8 mouse cellular contexts compared by ENCODE assay signal in the genomic region with DNA sequence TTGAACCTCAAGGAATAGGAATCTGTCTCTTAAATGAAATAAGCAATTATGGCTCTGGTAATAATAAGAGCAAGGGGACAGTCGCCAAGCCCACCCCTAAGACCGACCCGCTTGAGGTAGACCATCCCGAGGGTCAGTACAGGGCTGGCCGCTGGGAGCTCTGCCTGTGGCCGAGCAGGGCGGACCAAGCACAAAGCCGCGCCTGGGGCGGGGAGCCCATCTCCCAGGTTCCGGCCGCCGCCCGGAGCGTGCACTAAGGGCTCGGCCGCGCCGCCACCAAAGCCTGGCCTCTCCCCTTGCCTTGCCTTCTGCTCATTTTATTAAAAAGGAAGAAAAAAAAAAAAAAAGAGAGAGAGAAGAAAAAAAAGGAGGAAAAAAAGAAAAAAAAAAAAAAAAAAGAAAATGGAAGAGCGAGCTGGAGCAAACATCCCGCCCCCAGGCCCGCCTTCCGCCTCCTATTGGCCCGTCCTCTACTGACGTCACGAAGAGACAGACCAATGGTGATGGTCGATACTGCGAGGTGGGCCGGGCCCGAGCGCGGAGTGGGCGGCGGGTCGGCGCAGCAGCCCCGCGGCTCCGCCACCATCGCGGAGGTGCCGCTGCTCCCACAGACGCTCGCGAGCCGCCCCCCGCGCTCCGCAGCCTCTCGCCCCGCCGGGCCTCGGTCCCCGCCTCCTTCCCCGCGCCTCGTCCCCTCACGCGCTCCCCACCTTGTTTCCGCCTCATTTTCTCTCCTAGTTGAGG. TPM values are rescaled to one million over a fixed set of nuclear protein-coding genes. Genes with fewer than 3 reads are reported as not detected.
DNase-seq lines count a peak whose midpoint lies in the region; ATAC-seq lines count a peak whose summit lies in the region.

A gene (plus strand): TSS at position 629 of the 744 bp plus-strand sequence.

- H3K9me3 ChIP-seq in megakaryocyte, embryonic 14.5 days, result no peaks in the 10 kb centered on the region

- DNase-seq in ZHBTc4 (ENCODE audit: low read depth, low spot score), result peak; percentile 97
- DNase-seq in gastrocnemius, adult 8-10 months (ENCODE audit: low spot score in 2 of 2), result peak; percentile 97 to 98
- peak; percentile 93 for DNase-seq in hindlimb bud, embryonic 11.5 days (ENCODE audit: extremely low spot score, low read depth, low spot score)
- peak; percentile 95 to 99 for DNase-seq in left cerebral cortex, adult 8-10 months (ENCODE audit: low spot score in 2 of 2)
- peak; percentile 98 to 99 for DNase-seq in right cerebral cortex, postnatal 10 days (ENCODE audit: low spot score in 2 of 2)
- peak; percentile 99 for DNase-seq in urinary bladder, postnatal 25 days (ENCODE audit: low spot score)

- H3K4me3 ChIP-seq in megakaryocyte, embryonic 14.5 days (replicated peaks), result peak within 1 kb of the TSS; percentile 97

- no peaks in the 10 kb centered on the region for H3K36me3 ChIP-seq in megakaryocyte, embryonic 14.5 days (replicated peaks; ENCODE audit: low read length)

- no peaks in the 10 kb centered on the region for H3K27me3 ChIP-seq in megakaryocyte, embryonic 14.5 days (replicated peaks)

- H3K4me1 ChIP-seq in megakaryocyte, embryonic 14.5 days, result peaks cover 23% of the 10 kb centered on the region

- ATAC-seq in common myeloid progenitor, adult 5-6 weeks (replicated peaks; ENCODE audit: low read depth, poor library complexity, severe bottlenecking), result peak; percentile 98

RNA-seq across cellular contexts. Expression of the gene that starts here (rescaled TPM):
- total RNA-seq in common myeloid progenitor, adult 5-6 weeks (2017), result 21.2 and 45.1 TPM in 2 replicates
- total RNA-seq in gastrocnemius, adult 8-10 months (2022), result 10 to 100 TPM; 53.7 to 93.1 (median 66.0) TPM
- total RNA-seq in left cerebral cortex, adult 8-10 months (2022), result 100 to 1,000 TPM in 1 of 4 experiments, 10 to 100 TPM in 3; 86.6 to 105 (median 93.5) TPM
- polyA plus RNA-seq in megakaryocyte, embryonic 14.5 days (2012; ENCODE audit: insufficient read depth, low replicate concordance), result 39.0 and 101 TPM in 2 replicates

Comparison
In these comparisons a context has a peak if more than half of its experiments do, and no peak if none do; other contexts are left out.
1. Peak in every context shown above with its lines: DNase-seq, ATAC-seq and H3K4me3 ChIP-seq.